Mouse (Mus musculus): ENCODE results near the gene Gm20388. TPM values are rescaled to one million over a fixed set of nuclear protein-coding genes. Genes with fewer than 3 reads are reported as not detected.

Gene Gm20388
- polyA plus RNA-seq, 1 experiment = 0.36 TPM

DNA sequence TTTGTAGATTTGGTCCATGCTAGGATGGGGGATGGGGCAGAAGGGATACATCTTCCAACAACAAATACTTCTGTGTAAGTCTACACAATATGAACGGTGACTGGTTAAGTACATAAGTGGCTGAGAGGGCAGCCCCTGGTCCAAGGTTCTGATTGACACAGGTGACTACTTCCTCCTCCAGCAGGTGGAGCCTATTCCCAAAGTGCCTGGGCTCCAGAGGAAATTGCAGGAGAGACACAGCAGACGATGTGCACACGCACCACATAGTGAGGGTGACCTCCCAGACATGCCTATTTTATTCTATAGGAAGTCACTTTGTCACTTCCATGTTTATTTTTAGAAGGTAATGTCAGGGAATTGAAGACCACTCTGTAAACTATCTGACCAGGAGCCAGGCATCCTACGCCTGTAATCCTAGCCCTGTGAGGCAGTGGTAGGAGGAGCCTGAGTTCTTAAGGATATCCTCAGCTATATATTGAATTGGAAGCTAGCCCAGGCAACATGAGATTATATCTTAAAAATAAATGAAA, 3970.2 kb downstream of the Gm20388 start:
- no peaks in the 10 kb centered on the region for H3K9me3 ChIP-seq (ENCODE audit: control insufficient read depth, low read length)
- H3K4me1 ChIP-seq (ENCODE audit: control insufficient read depth) = no peaks in the 10 kb centered on the region
- peaks cover 26% of the 10 kb centered on the region for H3K27me3 ChIP-seq (ENCODE audit: control insufficient read depth)
- no peak overlapping the region for H3K4me3 ChIP-seq (replicated peaks)
- TF ChIP-seq TAL1 (IDR thresholded peaks at IDR 0.05; ENCODE audit: low read length) = no peak
- TF ChIP-seq GATA1 (IDR thresholded peaks at IDR 0.05; ENCODE audit: low read length) = no peak
- no peaks in the 10 kb centered on the region for H3K36me3 ChIP-seq (ENCODE audit: control insufficient read depth)

DNA sequence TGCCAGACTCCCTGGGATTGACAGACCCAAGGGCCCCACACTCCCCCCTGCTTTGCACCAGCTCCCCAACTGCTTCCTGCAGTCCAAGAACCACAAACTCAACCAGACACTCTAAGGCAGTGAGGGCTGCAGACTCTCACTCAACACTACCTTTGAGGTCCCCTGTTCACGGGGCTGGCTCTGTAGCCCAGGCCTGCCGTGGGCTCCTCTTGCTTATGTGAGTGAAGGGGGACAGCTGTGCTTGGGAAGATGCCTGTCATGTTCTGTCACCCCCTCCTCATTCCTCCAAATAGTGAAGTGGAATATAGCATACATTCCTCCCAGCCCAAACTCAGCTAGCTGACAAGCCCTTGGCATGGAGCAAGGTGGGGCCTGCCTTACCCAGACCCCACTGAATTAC, 3971.8 kb downstream of the Gm20388 start:
- H3K36me3 ChIP-seq (ENCODE audit: control insufficient read depth) = no peaks in the 10 kb centered on the region
- TF ChIP-seq TAL1 (IDR thresholded peaks at IDR 0.05; ENCODE audit: low read length) (no peak), GATA1 (IDR thresholded peaks at IDR 0.05; ENCODE audit: low read length) (no peak)
- no peak overlapping the region for H3K4me3 ChIP-seq (replicated peaks)
- peaks cover 40% of the 10 kb centered on the region for H3K27me3 ChIP-seq (ENCODE audit: control insufficient read depth)
- H3K4me1 ChIP-seq (ENCODE audit: control insufficient read depth) = no peaks in the 10 kb centered on the region
- no peaks in the 10 kb centered on the region for H3K9me3 ChIP-seq (ENCODE audit: control insufficient read depth, low read length)

DNA sequence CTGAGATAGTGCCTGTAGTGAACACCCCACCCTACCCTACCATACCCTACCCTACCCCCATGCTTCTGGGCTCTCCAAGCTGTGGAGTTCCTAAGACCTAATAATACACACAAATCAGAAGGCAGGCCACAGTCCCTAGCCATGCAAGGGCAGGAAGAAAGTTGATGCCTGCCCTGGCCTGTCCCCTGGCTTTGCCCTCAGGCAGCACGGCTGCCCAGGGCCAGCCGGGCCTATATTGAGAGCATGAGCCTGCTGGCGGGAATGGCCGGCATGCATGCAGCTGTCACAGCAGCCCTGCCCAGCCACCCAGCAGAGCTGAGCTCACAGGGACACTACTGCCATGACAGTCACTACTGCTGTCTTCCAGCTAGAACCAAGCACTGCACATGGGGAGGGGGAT, 3972.5 kb downstream of the Gm20388 start:
- Histone ChIP-seq H3K4me3 (replicated peaks) (no peak overlapping the region), H3K4me1 (ENCODE audit: control insufficient read depth) (no peaks in the 10 kb centered on the region), H3K36me3 (ENCODE audit: control insufficient read depth) (no peaks in the 10 kb centered on the region), H3K27me3 (ENCODE audit: control insufficient read depth) (peaks cover 43% of the 10 kb centered on the region), H3K9me3 (ENCODE audit: control insufficient read depth, low read length) (no peaks in the 10 kb centered on the region)
- TF ChIP-seq TAL1 (IDR thresholded peaks at IDR 0.05; ENCODE audit: low read length) = no peak

DNA sequence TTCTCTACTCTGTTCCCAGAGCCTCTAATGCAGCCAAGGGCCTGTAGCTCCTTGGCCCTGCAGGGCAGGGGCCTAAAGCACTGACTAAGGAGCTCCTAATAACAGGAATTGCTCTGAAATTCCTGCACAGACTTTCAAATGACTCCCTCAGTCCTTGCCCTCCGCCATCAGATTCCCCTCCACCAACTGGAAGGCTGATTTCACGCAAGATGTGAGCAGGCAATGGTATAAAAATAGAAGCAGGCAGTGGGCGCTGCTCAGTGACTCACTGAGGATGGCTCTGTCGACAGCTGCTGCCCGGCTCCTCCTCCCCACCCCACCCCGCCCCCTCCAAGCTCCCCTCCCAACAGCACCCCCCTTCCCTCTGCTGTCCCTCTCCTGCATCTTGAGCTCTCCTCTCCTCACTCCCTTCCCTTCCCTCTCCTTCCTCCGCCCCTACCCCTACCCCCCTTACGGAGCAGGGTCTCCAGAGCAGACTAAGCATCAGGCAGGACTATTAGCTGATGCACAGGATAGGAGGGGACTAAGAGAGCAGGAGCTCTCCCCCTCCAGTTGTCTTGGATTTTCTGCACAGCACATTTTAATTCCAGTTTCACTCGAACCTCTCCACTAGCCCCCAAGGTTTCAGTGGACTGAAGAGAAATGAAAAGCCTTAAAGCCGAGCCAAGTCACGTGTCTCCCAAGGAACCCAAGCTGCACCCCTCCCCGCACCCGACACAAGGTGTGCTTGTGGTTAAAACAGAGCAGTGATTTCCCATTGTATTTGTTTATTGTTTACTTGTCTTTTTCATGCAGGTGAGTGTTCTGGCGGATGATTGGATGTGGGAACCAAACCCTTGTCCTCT, 3974.3 kb downstream of the Gm20388 start:
- no peaks in the 10 kb centered on the region for H3K4me1 ChIP-seq (ENCODE audit: control insufficient read depth)
- peaks cover 54% of the 10 kb centered on the region for H3K27me3 ChIP-seq (ENCODE audit: control insufficient read depth)
- no peak overlapping the region for H3K4me3 ChIP-seq (replicated peaks)
- no peaks in the 10 kb centered on the region for H3K9me3 ChIP-seq (ENCODE audit: control insufficient read depth, low read length)
- no peaks in the 10 kb centered on the region for H3K36me3 ChIP-seq (ENCODE audit: control insufficient read depth)
- TF ChIP-seq GATA1 (IDR thresholded peaks at IDR 0.05; ENCODE audit: low read length) (no peak), TAL1 (IDR thresholded peaks at IDR 0.05; ENCODE audit: low read length) (no peak)

DNA sequence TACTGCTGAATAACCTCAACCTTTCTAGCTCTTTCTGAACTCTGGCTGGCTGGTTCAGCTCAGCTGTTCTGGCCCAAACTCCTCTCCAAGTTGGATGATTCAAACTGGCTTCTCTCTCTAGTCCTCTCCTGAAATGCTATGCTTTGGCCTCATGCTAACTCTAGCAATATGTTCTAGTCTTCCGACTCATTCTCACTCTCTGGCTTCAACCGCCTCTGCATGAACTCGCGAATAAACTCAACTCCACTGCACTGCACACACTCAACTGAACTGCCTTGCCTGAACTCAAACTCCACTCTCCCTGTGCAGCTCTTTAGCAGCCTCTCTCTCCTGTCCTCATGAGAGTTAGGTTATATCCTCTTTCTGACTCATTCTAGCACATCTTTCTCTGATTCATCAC, 3976.5 kb downstream of the Gm20388 start:
- Histone ChIP-seq H3K4me3 (replicated peaks) (no peak overlapping the region), H3K4me1 (ENCODE audit: control insufficient read depth) (peaks cover 4% of the 10 kb centered on the region), H3K27me3 (ENCODE audit: control insufficient read depth) (peaks cover 76% of the 10 kb centered on the region), H3K9me3 (ENCODE audit: control insufficient read depth, low read length) (peaks cover 5% of the 10 kb centered on the region; the same call in 1 of the 2 replicates), H3K36me3 (ENCODE audit: control insufficient read depth) (no peaks in the 10 kb centered on the region)
- TF ChIP-seq GATA1 (IDR thresholded peaks at IDR 0.05; ENCODE audit: low read length) (no peak), TAL1 (IDR thresholded peaks at IDR 0.05; ENCODE audit: low read length) (no peak)

DNA sequence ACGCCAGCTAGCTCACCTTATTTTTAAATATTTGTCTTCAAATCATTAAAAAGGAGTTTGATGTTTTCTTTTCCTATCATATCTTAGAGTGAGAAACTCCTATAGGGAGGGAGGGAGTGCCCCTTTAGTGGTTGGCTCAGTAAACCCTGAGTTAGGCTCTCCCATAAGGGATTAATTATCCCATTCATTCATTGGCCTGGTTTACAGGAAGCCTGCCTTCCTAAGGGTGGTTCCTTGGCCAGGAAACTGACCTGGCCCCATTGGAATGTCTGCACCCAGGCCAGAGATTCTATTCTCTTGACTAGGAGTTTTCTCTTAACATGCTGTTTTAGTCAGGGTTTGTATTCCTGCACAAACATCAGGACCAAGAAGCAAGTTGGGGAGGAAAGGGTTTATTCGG, 3977.3 kb downstream of the Gm20388 start:
- Histone ChIP-seq H3K4me3 (replicated peaks) (no peak overlapping the region), H3K27me3 (ENCODE audit: control insufficient read depth) (peaks cover 84% of the 10 kb centered on the region), H3K36me3 (ENCODE audit: control insufficient read depth) (no peaks in the 10 kb centered on the region), H3K4me1 (ENCODE audit: control insufficient read depth) (peaks cover 4% of the 10 kb centered on the region), H3K9me3 (ENCODE audit: control insufficient read depth, low read length) (peaks cover 11% of the 10 kb centered on the region; the same call in 1 of the 2 replicates)
- TF ChIP-seq TAL1 (IDR thresholded peaks at IDR 0.05; ENCODE audit: low read length) (no peak), GATA1 (IDR thresholded peaks at IDR 0.05; ENCODE audit: low read length) (no peak)

DNA sequence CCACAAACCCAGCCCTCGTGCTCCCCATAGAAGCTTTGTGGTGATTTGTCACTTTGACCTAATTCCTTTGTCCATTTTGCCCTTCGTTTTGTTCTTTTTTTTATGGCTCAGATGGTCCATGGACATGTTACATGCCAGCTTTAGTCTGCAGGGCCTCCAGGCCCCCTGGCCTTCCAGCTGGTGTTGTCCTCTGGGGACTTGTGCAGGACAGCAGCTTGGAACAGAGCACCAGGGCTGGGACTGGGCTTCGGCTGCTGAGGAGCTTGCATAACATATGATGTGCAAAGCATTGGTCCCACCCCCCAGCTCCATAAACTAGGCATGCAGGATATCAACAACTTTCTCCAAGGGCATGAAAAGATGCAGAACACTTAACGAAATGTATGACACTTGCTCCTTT, 3979.2 kb downstream of the Gm20388 start:
- H3K27me3 ChIP-seq (ENCODE audit: control insufficient read depth) = peaks cover 86% of the 10 kb centered on the region
- TF ChIP-seq GATA1 (IDR thresholded peaks at IDR 0.05; ENCODE audit: low read length) (no peak), TAL1 (IDR thresholded peaks at IDR 0.05; ENCODE audit: low read length) (no peak)
- no peaks in the 10 kb centered on the region for H3K36me3 ChIP-seq (ENCODE audit: control insufficient read depth)

DNA sequence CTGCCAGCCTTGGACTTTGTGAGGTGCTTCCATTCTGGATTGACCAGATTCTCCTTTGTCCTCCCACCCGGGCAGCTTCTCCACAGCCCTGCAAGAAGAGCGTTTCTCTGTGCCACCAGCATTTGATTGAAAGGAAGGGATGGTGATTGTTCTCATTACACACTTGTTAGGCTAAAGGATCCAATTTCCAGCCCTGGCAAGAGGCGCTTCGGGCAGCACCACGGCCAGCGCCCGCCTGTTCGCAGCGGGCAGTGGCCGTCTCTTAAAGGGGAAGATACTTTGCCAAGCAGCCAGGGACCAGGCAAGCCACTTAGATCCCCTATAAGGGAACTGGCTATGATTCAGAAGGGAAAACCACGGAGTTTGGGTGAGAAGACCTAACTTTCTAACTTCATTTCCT, 3980.6 kb downstream of the Gm20388 start:
- H3K9me3 ChIP-seq (ENCODE audit: control insufficient read depth, low read length) = peaks cover 11% of the 10 kb centered on the region; the same call in 1 of the 2 replicates
- peaks cover 87% of the 10 kb centered on the region for H3K27me3 ChIP-seq (ENCODE audit: control insufficient read depth)
- no peak overlapping the region for H3K4me3 ChIP-seq (replicated peaks)
- no peaks in the 10 kb centered on the region for H3K36me3 ChIP-seq (ENCODE audit: control insufficient read depth)
- TF ChIP-seq GATA1 (IDR thresholded peaks at IDR 0.05; ENCODE audit: low read length) (no peak), TAL1 (IDR thresholded peaks at IDR 0.05; ENCODE audit: low read length) (no peak)
- peaks cover 4% of the 10 kb centered on the region for H3K4me1 ChIP-seq (ENCODE audit: control insufficient read depth)

More for the DNA sequence above, 3979.2 kb downstream of the Gm20388 start:
- H3K4me3 ChIP-seq (replicated peaks) = no peak overlapping the region
- H3K9me3 ChIP-seq (ENCODE audit: control insufficient read depth, low read length) = peaks cover 11% of the 10 kb centered on the region; the same call in 1 of the 2 replicates
- H3K4me1 ChIP-seq (ENCODE audit: control insufficient read depth) = peaks cover 4% of the 10 kb centered on the region

DNA sequence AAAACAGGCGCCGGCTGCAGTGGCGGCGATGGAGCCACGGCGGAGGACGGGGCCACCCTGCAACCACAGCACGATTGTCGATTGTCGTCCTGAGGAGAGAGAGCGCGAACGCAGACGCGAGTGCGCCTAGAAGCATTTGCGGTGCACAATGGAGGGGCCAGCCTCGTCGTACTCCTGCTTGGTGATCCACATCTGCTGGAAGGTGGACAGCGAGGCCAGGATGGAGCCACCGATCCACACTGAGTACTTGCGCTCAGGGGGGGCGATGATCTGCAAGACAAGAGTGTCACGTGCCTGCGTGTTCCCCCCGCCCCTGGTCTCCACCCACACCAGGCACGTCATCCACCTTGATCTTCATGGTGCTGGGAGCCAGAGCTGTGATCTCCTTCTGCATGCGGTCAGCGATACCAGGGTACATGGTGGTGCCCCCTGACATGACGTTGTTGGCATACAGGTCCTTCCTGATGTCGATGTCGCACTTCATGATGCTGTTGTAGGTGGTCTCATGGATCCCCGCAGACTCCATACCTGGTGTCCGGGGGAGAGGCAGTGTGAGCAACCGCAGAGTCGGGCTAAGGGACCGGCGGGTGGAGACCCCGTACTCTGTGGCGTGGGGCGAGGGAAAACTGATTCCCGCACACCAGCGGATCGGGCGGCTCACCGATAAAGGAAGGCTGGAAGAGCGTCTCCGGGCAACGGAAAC, 3981.4 kb downstream of the Gm20388 start:
- H3K36me3 ChIP-seq (ENCODE audit: control insufficient read depth) = peaks cover 4% of the 10 kb centered on the region
- peaks cover 11% of the 10 kb centered on the region; the same call in 1 of the 2 replicates for H3K9me3 ChIP-seq (ENCODE audit: control insufficient read depth, low read length)
- H3K4me3 ChIP-seq (replicated peaks) = no peak overlapping the region
- H3K27me3 ChIP-seq (ENCODE audit: control insufficient read depth) = peaks cover 82% of the 10 kb centered on the region
- TF ChIP-seq GATA1 (IDR thresholded peaks at IDR 0.05; ENCODE audit: low read length) (no peak), TAL1 (IDR thresholded peaks at IDR 0.05; ENCODE audit: low read length) (no peak)
- peaks cover 4% of the 10 kb centered on the region for H3K4me1 ChIP-seq (ENCODE audit: control insufficient read depth)

All from erythroblast, embryonic 14.5 days (primary cell).